Mouse (Mus musculus): Measurements from ENCODE around the gene Bcap29.
"Not testable (repeated sequence)": the region's sequence is repeated elsewhere in the genome, so short reads cannot be mapped to it uniquely, and the experiment has no call there.

Gene Bcap29

DNA sequence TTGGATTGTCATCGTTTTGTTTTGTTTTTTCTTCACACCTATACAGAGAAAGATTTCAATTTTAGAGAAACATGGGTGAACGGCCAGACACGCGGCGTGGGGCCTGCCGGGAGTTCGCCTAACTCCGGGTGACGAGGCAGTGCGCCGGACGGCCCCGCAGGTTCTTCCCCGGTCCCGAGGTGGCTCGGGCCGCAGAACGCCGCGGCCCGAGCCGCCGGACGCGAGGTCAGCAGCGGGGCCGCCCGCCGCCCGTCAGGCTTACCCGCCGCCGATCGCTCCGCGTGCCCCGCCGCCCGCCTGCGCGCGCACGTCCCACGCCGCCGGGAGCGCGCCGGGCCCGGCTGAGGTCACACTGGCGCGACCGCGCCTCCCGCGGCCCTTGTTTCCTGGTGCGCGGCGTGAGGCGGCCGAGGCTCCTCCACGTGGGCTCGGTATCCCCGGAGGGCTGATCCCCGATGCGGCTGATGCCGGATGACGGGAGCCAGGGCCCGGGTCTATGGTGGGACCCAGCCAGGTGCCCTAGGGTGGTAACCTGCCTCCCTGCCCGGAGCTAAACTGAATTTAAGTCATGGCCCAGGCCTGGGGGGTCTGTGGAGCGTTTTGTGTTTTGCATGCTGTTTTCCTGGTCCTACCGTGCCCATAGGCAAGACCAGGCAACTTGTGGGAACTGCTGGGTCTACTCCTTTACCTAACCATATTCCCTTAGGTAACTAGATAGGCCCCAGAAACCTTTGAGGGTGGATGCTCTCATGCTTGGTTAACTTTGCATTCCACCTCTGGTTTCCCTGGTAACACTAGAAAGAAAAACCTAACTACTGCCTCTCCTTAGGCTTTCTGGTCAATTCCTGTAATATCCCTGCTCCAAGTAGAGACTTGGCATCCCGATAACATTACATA, at the start of gene Bcap29:
Gene Bcap29 (minus strand): TSS at position 316 of the 897 bp plus-strand sequence.
- peak; percentile 61 for DNase-seq (ENCODE audit: low spot score)

- no peak for DNase-seq (ENCODE audit: low spot score)
Measured at GRCm38 (mm10) chr12:31667187-31667586, 32.7 kb upstream of the Bcap29 start.

- no peak for DNase-seq (ENCODE audit: low spot score)
Measured at GRCm38 (mm10) chr12:31665999-31666398, 31.5 kb upstream of the Bcap29 start.

DNA sequence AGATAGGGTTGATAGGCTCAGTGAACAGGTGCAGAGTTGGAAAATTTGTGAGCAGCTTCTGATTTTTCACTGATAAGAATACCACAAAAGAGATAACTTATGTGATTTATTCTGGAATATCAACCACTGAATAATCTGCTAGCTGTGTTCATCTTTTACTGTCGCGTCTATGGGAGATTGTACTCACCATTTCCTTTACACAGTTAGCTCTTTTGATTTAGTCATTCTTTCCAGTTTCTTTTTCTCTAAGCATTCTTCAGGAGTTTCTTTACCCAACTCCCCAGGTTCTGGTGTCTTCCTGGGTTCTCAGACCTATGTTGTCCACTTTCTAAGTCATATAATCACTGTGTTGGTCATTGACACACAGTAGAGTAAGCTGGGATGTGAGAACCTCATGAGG, 22.4 kb upstream of the Bcap29 start:
- no peak for DNase-seq (ENCODE audit: low spot score)

- DNase-seq (ENCODE audit: low spot score), result no peak
Measured at GRCm38 (mm10) chr12:31654965-31655477, 20.6 kb upstream of the Bcap29 start.

GRCm38 (mm10) chr12:31654197-31654964, 19.9 kb upstream of the Bcap29 start, which contains the start of the genes Dus4l and Cog5:
TSS of gene Dus4l (minus strand) at chr12:31654826.
TSS of gene Cog5 (plus strand) at chr12:31654869.
- peak; percentile 87 for DNase-seq (ENCODE audit: low spot score)

- DNase-seq (ENCODE audit: low spot score), result no peak
Measured at GRCm38 (mm10) chr12:31653611-31654010, 19.2 kb upstream of the Bcap29 start.

DNA sequence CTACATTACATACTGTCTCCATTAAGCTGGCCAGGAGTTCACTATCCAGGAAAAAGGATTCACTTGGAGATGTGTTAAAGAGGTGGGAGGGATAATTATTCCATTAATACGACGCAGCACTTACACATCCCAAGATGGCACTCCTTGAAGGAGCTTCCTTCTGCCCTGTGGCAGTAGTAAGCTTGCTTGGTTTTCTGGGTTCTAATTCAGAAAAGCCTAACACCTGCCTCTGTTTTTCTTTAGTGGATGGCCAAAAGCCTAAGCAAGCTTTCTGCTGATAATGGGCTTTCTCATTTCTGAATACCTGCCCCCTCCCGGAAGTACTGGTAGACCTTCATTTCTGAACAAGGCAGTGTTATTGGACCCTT, 766 bp upstream of the Bcap29 start:
- DNase-seq (ENCODE audit: low spot score), result no peak

DNA sequence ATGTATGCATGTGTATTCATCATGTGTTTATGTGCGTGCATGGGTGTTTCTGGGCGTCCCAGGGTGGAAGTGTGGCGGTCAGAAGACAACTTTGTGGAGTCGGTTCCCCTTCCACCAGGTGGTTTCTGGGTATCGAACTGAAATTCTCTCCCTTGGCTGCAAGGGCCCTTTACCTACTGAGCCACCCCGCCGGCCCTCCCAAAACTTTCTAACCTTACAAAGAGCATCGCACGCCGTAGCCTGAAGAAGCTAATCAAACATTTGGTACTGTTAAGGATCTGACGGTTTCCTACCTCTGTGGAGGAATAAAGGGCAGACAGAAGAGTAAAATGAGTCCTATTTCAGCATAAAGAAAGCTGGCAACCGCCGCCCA, 502 bp downstream of the Bcap29 start:
- DNase-seq (ENCODE audit: low spot score), result no peak

- not testable (repeated sequence) for DNase-seq (ENCODE audit: low spot score)
Measured at GRCm38 (mm10) chr12:31628396-31628795, 6.1 kb downstream of the Bcap29 start.

GRCm38 (mm10) chr12:31625016-31625415, 9.4 kb downstream of the Bcap29 start:
- DNase-seq (ENCODE audit: low spot score), result no peak

- DNase-seq (ENCODE audit: low spot score), result no peak
Measured at GRCm38 (mm10) chr12:31620106-31620505, 14.4 kb downstream of the Bcap29 start.

- no peak for DNase-seq (ENCODE audit: low spot score)
Measured at GRCm38 (mm10) chr12:31613353-31613752, 21.1 kb downstream of the Bcap29 start.

- no peak for DNase-seq (ENCODE audit: low spot score)
Measured at GRCm38 (mm10) chr12:31608138-31608537, 26.3 kb downstream of the Bcap29 start.

DNA sequence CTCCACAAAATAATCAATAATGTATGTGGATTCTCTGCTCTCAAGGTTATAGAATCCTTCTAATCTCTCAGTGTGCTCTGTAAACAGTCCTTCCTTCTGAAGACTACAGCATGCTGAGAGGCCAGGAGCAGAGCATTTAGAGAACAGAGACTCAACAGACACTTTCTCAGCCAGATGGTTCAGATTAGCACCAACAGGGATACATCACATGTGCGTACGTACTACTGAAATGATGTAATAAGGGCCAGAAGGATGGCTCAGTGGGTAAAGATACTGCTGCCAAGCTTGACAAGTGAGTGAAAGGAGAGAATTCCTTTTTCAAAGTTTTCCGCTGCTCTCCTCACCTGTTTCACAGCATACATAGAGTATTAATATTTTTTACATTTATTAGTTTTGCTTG, 29.6 kb downstream of the Bcap29 start:
- no peak for DNase-seq (ENCODE audit: low spot score)

DNA sequence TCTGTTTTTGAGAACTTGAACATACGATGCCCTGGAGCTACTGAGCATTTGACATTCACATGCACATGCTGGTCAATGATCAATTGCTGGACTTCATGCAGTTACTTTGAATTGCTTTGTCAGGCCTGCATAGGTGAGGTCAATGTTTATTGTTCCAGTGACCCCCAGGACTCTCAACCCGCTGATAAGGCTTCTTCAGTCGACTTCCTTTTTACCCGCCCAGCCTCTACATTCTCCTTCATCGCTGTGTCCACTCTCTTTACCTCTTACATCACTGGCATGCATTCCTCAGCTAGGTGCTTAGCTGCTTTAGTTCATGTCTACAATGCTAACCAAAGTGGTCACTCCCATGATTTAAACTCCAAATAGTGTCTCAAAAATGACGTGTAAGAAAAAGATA, 30.9 kb downstream of the Bcap29 start:
- no peak for DNase-seq (ENCODE audit: low spot score)

- no peak for DNase-seq (ENCODE audit: low spot score)
Measured at GRCm38 (mm10) chr12:31594296-31594695, 40.2 kb downstream of the Bcap29 start.

DNA sequence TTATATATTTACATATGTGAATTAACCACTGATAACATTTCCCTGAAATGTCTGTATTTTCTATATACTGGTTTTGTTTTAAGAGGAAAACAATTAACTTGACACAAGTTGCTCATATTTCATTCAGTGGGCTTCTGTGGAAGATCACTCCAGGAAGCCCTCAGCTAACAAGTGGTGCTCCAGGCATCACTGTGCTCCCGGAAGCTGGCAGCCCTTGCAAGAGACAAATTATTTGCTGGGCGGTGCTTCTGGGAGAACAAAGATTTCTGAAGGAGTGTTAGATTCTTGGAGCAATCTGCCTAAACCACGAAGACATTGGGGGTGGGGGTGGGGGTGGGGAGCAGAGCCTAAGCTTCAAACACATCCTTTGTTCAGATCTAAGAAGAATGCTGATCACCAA, 42.4 kb downstream of the Bcap29 start:
- DNase-seq (ENCODE audit: low spot score), result no peak

GRCm38 (mm10) chr12:31583726-31584125, 50.7 kb downstream of the Bcap29 start:
- no peak for DNase-seq (ENCODE audit: low spot score)

- DNase-seq (ENCODE audit: low spot score), result no peak
Measured at GRCm38 (mm10) chr12:31582081-31582480, 52.4 kb downstream of the Bcap29 start.

GRCm38 (mm10) chr12:31581319-31581810, 53.1 kb downstream of the Bcap29 start:
- no peak for DNase-seq (ENCODE audit: low spot score)

DNA sequence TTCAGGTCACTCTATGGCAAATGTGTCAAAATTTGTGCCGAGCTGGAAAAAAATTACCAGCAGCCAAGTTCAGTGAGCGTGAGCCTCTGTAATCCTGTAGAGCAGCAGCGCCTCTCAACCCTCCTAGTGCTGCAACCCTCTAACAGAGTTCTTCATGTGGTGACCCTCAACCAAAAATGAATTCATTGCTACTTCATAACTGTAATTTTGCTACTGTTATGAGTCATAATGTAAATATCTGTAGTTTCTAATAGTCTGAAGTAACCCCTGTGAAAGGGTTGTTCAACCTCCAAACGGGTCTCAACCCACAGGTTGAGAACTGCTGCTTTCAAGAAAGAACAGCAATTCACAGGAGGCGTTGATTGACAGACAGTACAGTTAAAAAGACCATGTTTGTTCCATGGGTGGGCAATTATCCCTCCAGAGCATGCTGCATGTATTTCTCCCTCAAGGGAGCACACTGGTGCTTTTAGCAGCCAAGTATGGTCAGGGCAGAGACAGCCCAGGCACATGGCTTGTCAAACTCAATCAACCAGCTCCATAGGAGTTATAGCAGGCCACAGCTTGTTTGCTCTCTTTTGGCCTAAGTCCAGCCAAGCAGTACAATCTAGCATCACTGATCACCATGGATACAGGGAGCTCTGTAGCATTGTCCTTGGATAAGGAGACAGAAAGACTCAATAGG, 53.7 kb downstream of the Bcap29 start:
- no peak for DNase-seq (ENCODE audit: low spot score)
